Mouse (Mus musculus) lung, embryonic 15.5 days (tissue): ENCODE data around the gene Poln. TPM values are rescaled to one million over a fixed set of nuclear protein-coding genes. Genes with fewer than 3 reads are reported as not detected.
A peak's percentile ranks its signal among the peaks of the same experiment; 100 is the strongest.

Experiments
- ATAC-seq: fragments of 200-750 bp; cut with Nextera tagmentation; 2 replicates; pipeline ENCODE4 v1.8.0; 2017; ENCODE audit warnings: moderate number of reproducible peaks, borderline replicate concordance; ENCODE audit not compliant: low FRiP score, low TSS enrichment; ENCODE audit errors: extremely low read depth
- H3K27ac ChIP-seq: fragments of 300-500 bp; sonication (generic); 2 replicates; pipeline ENCODE4 v1.5.1; 2015; ENCODE audit warnings: moderate library complexity, mild to moderate bottlenecking, inconsistent platforms
- H3K27me3 ChIP-seq: fragments of 300-500 bp; sonication (generic); 2 replicates; pipeline ENCODE4 v1.6.1; 2015; ENCODE audit warnings: inconsistent platforms
- H3K36me3 ChIP-seq: fragments of 300-500 bp; sonication (generic); 2 replicates; pipeline ENCODE4 v1.6.1; 2015; ENCODE audit warnings: inconsistent platforms
- H3K4me1 ChIP-seq: fragments of 300-500 bp; sonication (generic); 2 replicates; pipeline ENCODE4 v1.6.1; 2015; ENCODE audit warnings: inconsistent platforms
- H3K4me2 ChIP-seq: fragments of 300-500 bp; sonication (generic); 2 replicates; pipeline ENCODE4 v1.6.1; 2015; ENCODE audit warnings: inconsistent platforms, mild to moderate bottlenecking, moderate library complexity
- H3K4me3 ChIP-seq: fragments of 300-500 bp; sonication (generic); 2 replicates; pipeline ENCODE4 v1.5.1; 2015; ENCODE audit warnings: mild to moderate bottlenecking, inconsistent platforms
- H3K9ac ChIP-seq: fragments of 300-500 bp; sonication (generic); 2 replicates; pipeline ENCODE4 v1.6.1; 2015; ENCODE audit warnings: inconsistent platforms
- H3K9me3 ChIP-seq: fragments of 300-500 bp; sonication (generic); 2 replicates; pipeline ENCODE4 v1.6.1; 2016; ENCODE audit warnings: inconsistent platforms
- WGBS: fragments of 180-500 bp; shearing (Covaris S2); methylation state at CpG from one replicate; pipeline ENCODE4 v1.1.7; 2015; 5-methylcytosine and 5-hydroxymethylcytosine counted together
- polyA plus RNA-seq: library from polyadenylated mRNA; unstranded; fragments of >200 nt; fragmentation: Nextera tagmentation; extraction: Ambion mirVana; gene quantifications from 2 replicates; pipeline ENCODE4 v1.2.1, GENCODE M21; 2015

Poln gene
- polyA plus RNA-seq, 1 experiment from 2014 or later, result 1.2 TPM

GRCm38 (mm10) chr5:34185791-34186190 lies 16.5 kb upstream of the Poln start:
- H3K9me3 ChIP-seq, result no peaks in the 10 kb centered on the region
- H3K36me3 ChIP-seq, result peaks cover 3% of the 10 kb centered on the region; the same call in 1 of the 2 replicates
- no peaks in the 10 kb centered on the region for H3K27me3 ChIP-seq
- H3K4me2 ChIP-seq, result peak overlapping the region; percentile 90
- H3K4me1 ChIP-seq, result peaks cover 55% of the 10 kb centered on the region
- H3K4me3 ChIP-seq, result peak overlapping the region; percentile 92
- peak overlapping the region; percentile 87; the same call in 1 of the 2 replicates for H3K9ac ChIP-seq
- no peak for ATAC-seq
- H3K27ac ChIP-seq, result no peak overlapping the region

GRCm38 (mm10) chr5:34185051-34185580 lies 15.9 kb upstream of the Poln start:
- Histone ChIP-seq H3K27ac (no peak overlapping the region), H3K4me3 (peak overlapping the region; percentile 92; the same call in 1 of the 2 replicates), H3K27me3 (no peaks in the 10 kb centered on the region), H3K9ac (no peak overlapping the region), H3K4me2 (peak overlapping the region; percentile 90), H3K4me1 (peaks cover 51% of the 10 kb centered on the region), H3K36me3 (peaks cover 9% of the 10 kb centered on the region; the same call in 1 of the 2 replicates), H3K9me3 (no peaks in the 10 kb centered on the region)
- 84% methylated on average over 1 of the region's 1 CpGs for WGBS
- no peak for ATAC-seq

- H3K36me3 ChIP-seq, result peaks cover 17% of the 10 kb centered on the region
- no peaks in the 10 kb centered on the region for H3K9me3 ChIP-seq
- 0 out of 2 replicates have a peak overlapping the region, but pooled peaks have one; percentile 9 for H3K4me2 ChIP-seq
- no peak overlapping the region for H3K27ac ChIP-seq
- WGBS, result 95% methylated on average over 3 of the region's 3 CpGs
- no peaks in the 10 kb centered on the region for H3K27me3 ChIP-seq
- H3K4me1 ChIP-seq, result peaks cover 46% of the 10 kb centered on the region
- no peak for ATAC-seq
- H3K4me3 ChIP-seq, result no peak overlapping the region
- H3K9ac ChIP-seq, result no peak overlapping the region; the same call in 1 of the 2 replicates
Observed at GRCm38 (mm10) chr5:34183976-34184375, 14.7 kb upstream of the Poln start.

- Histone ChIP-seq H3K4me3 (no peak overlapping the region), H3K4me2 (0 out of 2 replicates have a peak overlapping the region, but pooled peaks have one; percentile 9), H3K27ac (peak overlapping the region; percentile 40; the same call in 1 of the 2 replicates), H3K4me1 (peaks cover 39% of the 10 kb centered on the region), H3K9ac (no peak overlapping the region), H3K27me3 (no peaks in the 10 kb centered on the region), H3K36me3 (peaks cover 24% of the 10 kb centered on the region), H3K9me3 (no peaks in the 10 kb centered on the region)
- WGBS, result 59% methylated on average over 5 of the region's 5 CpGs
- no peak for ATAC-seq
Observed at GRCm38 (mm10) chr5:34183156-34183880, 14.1 kb upstream of the Poln start.

- no peak overlapping the region for H3K9ac ChIP-seq
- H3K27me3 ChIP-seq, result no peaks in the 10 kb centered on the region
- H3K4me3 ChIP-seq, result no peak overlapping the region
- H3K27ac ChIP-seq, result no peak overlapping the region
- H3K4me2 ChIP-seq, result no peak overlapping the region
- H3K4me1 ChIP-seq, result peaks cover 38% of the 10 kb centered on the region
- WGBS, result 56% methylated on average over 3 of the region's 3 CpGs
- H3K9me3 ChIP-seq, result no peaks in the 10 kb centered on the region
- H3K36me3 ChIP-seq, result peaks cover 32% of the 10 kb centered on the region
- ATAC-seq, result no peak
Observed at GRCm38 (mm10) chr5:34182486-34182885, 13.2 kb upstream of the Poln start.

- H3K27me3 ChIP-seq, result no peaks in the 10 kb centered on the region
- no peaks in the 10 kb centered on the region for H3K9me3 ChIP-seq
- H3K9ac ChIP-seq, result no peak overlapping the region
- H3K4me3 ChIP-seq, result no peak overlapping the region
- ATAC-seq, result no peak
- H3K36me3 ChIP-seq, result peaks cover 69% of the 10 kb centered on the region
- H3K4me2 ChIP-seq, result no peak overlapping the region
- WGBS, result 94% methylated on average over 4 of the region's 4 CpGs
- peaks cover under 1% of the 10 kb centered on the region for H3K4me1 ChIP-seq
- no peak overlapping the region for H3K27ac ChIP-seq
Observed at GRCm38 (mm10) chr5:34177821-34178220, 8.6 kb upstream of the Poln start.

GRCm38 (mm10) chr5:34177091-34177490 lies 7.8 kb upstream of the Poln start:
- Histone ChIP-seq H3K9me3 (no peaks in the 10 kb centered on the region), H3K36me3 (peaks cover 68% of the 10 kb centered on the region), H3K27me3 (no peaks in the 10 kb centered on the region), H3K4me1 (no peaks in the 10 kb centered on the region), H3K4me2 (no peak overlapping the region), H3K27ac (no peak overlapping the region), H3K9ac (no peak overlapping the region), H3K4me3 (no peak overlapping the region)
- ATAC-seq, result no peak
- WGBS, result 91% methylated on average over 2 of the region's 2 CpGs

- no peak for ATAC-seq
- 84% methylated on average over 10 of the region's 10 CpGs for WGBS
- Histone ChIP-seq H3K4me3 (no peak overlapping the region), H3K9me3 (no peaks in the 10 kb centered on the region), H3K9ac (no peak overlapping the region), H3K4me1 (no peaks in the 10 kb centered on the region), H3K36me3 (peaks cover 68% of the 10 kb centered on the region), H3K4me2 (no peak overlapping the region), H3K27ac (no peak overlapping the region), H3K27me3 (no peaks in the 10 kb centered on the region)
Observed at GRCm38 (mm10) chr5:34176691-34177090, 7.4 kb upstream of the Poln start.

- Histone ChIP-seq H3K4me1 (0 out of 2 replicates have a peak, but pooled peaks cover under 1% of the 10 kb centered on the region), H3K9ac (no peak overlapping the region), H3K27ac (no peak overlapping the region), H3K4me2 (no peak overlapping the region), H3K36me3 (peaks cover 64% of the 10 kb centered on the region), H3K27me3 (no peaks in the 10 kb centered on the region), H3K9me3 (no peaks in the 10 kb centered on the region), H3K4me3 (no peak overlapping the region)
- ATAC-seq, result no peak
- WGBS, result 48% methylated on average over 5 of the region's 5 CpGs
Observed at GRCm38 (mm10) chr5:34175403-34175694, 6.1 kb upstream of the Poln start.

GRCm38 (mm10) chr5:34174550-34175402 lies 5.5 kb upstream of the Poln start:
- Histone ChIP-seq H3K4me3 (no peak overlapping the region), H3K27ac (no peak overlapping the region), H3K4me1 (peaks cover 5% of the 10 kb centered on the region; the same call in 1 of the 2 replicates), H3K36me3 (peaks cover 58% of the 10 kb centered on the region), H3K4me2 (no peak overlapping the region), H3K9me3 (no peaks in the 10 kb centered on the region), H3K9ac (no peak overlapping the region), H3K27me3 (no peaks in the 10 kb centered on the region)
- WGBS, result 68% methylated on average over 5 of the region's 5 CpGs
- ATAC-seq, result no peak

GRCm38 (mm10) chr5:34174021-34174420 lies 4.8 kb upstream of the Poln start:
- Histone ChIP-seq H3K27ac (no peak overlapping the region), H3K9me3 (no peaks in the 10 kb centered on the region), H3K4me1 (peaks cover 7% of the 10 kb centered on the region; the same call in 1 of the 2 replicates), H3K4me2 (no peak overlapping the region), H3K27me3 (no peaks in the 10 kb centered on the region), H3K9ac (no peak overlapping the region), H3K36me3 (peaks cover 54% of the 10 kb centered on the region), H3K4me3 (no peak overlapping the region)
- 88% methylated on average over 2 of the region's 2 CpGs for WGBS
- no peak for ATAC-seq

- Histone ChIP-seq H3K4me1 (peaks cover 19% of the 10 kb centered on the region), H3K4me3 (no peak overlapping the region), H3K27ac (peak overlapping the region; percentile 90), H3K4me2 (no peak overlapping the region), H3K27me3 (no peaks in the 10 kb centered on the region), H3K9me3 (no peaks in the 10 kb centered on the region), H3K9ac (no peak overlapping the region), H3K36me3 (peaks cover 23% of the 10 kb centered on the region)
- no peak for ATAC-seq
- 75% methylated on average over 4 of the region's 4 CpGs for WGBS
Observed at GRCm38 (mm10) chr5:34170726-34171125, 1.5 kb upstream of the Poln start.
